Mouse (Mus musculus) lung, adult 2 months (tissue): ENCODE results near the gene Arhgef26.

ENCODE experiments used
- CTCF ChIP-seq: fragments of 200-500 bp; IDR thresholded peaks from 2 replicates; pipeline ENCODE4 v1.5.1; 2011; ENCODE audit warnings: mild to moderate bottlenecking, low read length, control low read depth; ENCODE audit not compliant: insufficient read depth
- POLR2A ChIP-seq: fragments of 200-500 bp; IDR thresholded peaks from 2 replicates; pipeline ENCODE4 v1.6.1; 2011; ENCODE audit warnings: low read depth, mild to moderate bottlenecking, control low read depth, low read length, borderline replicate concordance; ENCODE audit errors: extremely low read depth

GRCm38 (mm10) chr3:62449871-62450496, 111.8 kb downstream of the Arhgef26 start:
- no peak for TF ChIP-seq CTCF
- TF ChIP-seq POLR2A: no peak
